Mouse (Mus musculus) kidney, postnatal 4 days (tissue): ENCODE data around the gene Pofut1.
A peak's percentile ranks its signal among the peaks of the same experiment; 100 is the strongest.
"Not testable (repeated sequence)": the region's sequence is repeated elsewhere in the genome, so short reads cannot be mapped to it uniquely, and the experiment has no call there.

Source experiments
- DNase-seq, 2 experiments: peaks; one replicate each; pipeline ENCODE4 v3.0.0; 2021; ENCODE audit warnings: mixed read lengths in 2 of 2

Gene Pofut1

GRCm38 (mm10) chr2:153239021-153239859 is 2.1 kb upstream of the Pofut1 start:
- DNase-seq, result no peak

DNA sequence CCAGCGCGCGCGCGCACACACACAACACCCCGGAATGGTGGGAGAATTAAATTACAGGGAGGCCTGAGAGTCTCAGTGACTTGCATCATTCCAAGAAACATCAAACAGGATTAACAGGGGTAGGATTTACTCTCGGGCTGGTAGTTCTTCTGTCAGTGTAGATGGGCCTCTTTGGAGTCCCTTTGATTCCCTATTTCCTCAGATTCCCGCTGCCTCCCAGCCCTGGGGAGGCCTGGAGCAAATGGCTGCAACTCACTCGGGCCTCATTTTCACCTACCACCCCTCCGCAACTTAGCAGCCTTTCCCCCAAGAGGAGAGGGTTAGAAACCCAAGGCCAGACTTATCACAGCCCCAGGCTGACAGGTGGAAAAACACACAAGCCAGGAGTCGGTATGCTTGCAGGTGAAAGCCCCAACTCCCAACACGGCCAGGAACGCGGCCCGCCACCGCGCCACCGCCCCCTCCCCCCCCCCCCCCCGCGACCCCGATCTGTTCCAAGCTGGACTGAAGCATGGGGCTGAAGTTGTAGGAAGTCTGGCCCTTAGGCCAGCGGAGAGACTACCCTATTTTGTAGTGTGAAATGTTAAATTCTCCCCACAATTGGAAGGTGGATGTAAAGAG is 1.4 kb upstream of the Pofut1 start:
- DNase-seq, result peak; percentile 17 to 43

GRCm38 (mm10) chr2:153240701-153241235 is 565 bp upstream of the Pofut1 start:
- peak in 1 of 2 experiments; percentile 28 for DNase-seq

DNA sequence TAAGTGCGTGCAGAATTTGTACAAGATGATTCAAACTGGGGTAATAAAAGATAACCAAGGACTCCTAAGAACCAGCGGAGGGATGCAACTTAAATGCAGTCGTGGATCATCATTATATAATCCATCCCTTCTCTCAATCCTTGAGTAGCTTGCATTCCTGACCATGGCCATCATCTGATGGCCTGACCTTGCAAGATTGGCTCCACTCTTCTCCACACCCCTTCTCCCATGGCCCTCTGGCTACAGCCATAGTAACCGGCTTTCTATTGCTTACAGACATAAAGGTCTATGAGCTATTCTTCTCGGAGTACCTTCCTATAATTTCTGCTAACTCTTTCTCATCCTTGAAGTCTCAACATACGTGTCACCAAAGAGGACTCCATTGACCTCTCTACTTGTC is 823 bp downstream of the Pofut1 start:
- DNase-seq, result no peak

GRCm38 (mm10) chr2:153249751-153250150 is 8.4 kb downstream of the Pofut1 start:
- no peak for DNase-seq

GRCm38 (mm10) chr2:153256604-153257003 is 15.3 kb downstream of the Pofut1 start:
- DNase-seq, result no peak

DNA sequence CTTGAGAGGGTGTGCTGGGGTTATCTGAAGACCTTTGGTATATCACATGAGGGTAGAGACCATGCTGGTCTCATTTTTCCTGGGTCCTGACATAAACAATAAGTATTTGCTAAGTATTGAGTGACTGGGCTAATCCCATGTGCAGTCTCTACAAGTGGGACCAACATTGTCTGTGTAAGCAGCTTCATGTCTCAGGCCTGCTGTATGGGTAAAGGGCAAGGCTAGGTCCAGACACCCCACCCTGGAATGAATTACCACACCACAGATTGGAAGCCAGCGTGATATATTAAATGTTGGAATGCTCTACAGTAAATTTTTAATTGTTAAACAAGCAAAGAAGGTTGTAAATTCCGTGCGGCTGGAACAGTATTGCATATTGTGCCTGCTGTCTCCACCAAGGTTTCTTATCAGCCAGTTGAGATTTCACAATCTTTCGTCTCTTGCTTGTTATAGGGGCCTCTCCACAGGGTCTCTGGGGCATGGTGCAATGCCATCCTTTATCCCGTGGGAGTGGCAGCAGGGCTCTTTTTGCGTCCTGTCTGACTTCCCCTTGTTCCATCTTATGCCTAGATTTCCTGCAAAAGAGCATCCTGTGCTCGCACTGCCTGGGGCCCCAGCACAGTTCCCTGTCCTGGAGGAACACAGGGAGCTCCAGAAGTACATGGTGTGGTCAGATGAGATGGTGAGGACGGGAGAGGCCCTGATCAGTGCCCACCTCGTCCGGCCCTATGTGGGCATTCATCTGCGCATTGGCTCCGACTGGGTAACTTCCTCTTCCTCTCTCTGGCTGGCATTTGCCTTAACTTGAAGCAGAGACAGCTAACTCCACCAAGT is 17.9 kb downstream of the Pofut1 start:
- DNase-seq, result no peak

DNA sequence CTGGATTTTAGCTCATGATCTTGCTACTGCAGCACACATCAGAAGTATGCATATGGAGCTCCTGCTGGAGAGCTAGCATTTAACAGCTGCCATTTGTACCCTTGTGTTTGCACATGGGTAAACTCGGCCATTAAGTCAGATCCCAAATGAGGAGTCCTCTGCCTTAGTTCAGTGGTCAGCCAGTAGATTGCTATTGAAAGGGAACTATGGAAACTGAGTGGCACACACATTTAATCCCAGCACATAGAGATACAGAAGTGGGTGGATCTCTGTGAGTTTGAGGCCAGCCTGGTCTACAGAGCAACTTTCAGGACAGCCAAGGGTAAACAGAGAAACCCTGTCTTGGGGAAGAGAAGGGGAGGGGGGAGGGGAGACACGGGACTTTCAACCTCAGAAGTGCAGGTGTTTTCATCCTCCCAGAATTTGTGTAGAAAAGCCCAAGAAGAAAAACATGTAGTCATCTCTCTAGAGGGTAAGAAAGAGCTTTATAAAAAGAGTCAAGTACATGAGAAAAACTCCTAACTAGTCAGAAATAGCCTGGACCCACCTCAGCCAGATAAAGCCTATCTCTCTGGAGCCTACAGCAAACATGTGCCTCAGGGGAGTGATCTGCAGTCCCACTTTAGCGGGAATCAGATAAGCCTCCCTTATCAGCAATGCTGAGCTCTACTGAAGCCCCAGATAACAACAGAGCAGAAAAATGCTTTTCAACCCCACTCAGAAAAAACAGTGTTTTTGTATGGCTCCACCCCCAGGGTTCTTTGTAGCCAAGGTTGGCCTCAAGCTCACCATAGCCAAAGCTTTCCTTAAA is 18.7 kb downstream of the Pofut1 start:
- DNase-seq, result no peak

- DNase-seq, result no peak
Observed at GRCm38 (mm10) chr2:153263053-153263452, 21.7 kb downstream of the Pofut1 start.

DNA sequence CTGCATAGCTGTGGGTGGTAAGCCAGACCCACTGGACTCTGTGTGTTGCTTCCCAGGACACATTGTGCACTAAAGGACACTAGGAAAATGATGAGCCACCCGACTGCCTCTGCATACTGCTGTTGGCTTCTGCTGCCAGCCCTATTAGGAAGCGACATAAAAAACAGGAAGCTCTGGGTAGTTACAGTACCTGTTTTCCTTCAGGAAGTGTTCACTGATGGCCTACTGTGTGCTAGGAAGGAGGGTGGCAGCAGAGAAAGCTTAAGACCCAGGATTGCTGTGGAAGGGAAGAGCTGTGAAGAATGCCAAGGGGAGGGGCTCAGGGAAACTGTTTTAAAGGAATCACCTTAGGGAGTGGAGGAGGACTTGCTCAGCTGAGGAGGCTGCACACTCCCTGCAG is 26.0 kb downstream of the Pofut1 start:
- no peak for DNase-seq

GRCm38 (mm10) chr2:153270231-153270915 is 29.0 kb downstream of the Pofut1 start:
- DNase-seq, result not testable (repeated sequence)

GRCm38 (mm10) chr2:153274200-153274918 is 33.0 kb downstream of the Pofut1 start:
- peak; percentile 29 to 45 for DNase-seq

DNA sequence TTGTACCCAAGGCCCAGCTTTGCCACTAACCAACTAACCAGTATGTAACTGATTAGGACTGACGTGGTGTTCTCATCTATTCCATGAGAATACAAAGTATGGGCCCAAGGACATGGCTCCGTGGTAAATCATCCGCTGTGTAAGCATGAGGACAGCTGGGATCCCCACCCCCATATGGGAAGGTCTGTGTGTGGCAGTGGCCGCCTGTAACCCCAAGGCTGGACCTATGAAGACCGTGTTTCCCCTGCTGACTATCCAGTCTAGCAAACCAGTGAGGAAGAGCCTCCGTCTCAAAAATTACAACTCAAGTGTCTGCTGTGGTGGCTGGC is 33.5 kb downstream of the Pofut1 start:
- DNase-seq, result no peak

GRCm38 (mm10) chr2:153275577-153275976 is 34.2 kb downstream of the Pofut1 start:
- not testable (repeated sequence) for DNase-seq

GRCm38 (mm10) chr2:153276440-153276839 is 35.1 kb downstream of the Pofut1 start:
- no peak for DNase-seq

DNA sequence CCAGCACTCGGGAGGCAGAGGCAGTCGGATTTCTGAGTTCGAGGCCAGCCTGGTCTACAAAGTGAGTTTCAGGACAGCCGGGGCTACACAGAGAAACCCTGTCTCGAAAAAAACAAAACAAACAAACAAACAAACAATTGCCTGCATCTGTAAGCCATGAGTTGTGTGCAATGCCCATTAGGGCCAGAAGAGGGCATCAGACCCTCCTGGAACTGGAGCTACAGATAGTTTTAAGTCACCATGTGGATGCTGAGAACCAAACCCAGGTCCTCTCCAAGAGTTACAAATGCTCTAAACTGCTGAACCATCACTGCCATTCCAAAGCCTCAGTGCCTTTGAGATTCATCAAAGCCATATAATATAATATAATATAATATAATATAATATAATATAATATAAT is 35.5 kb downstream of the Pofut1 start:
- DNase-seq, result not testable (repeated sequence)

DNA sequence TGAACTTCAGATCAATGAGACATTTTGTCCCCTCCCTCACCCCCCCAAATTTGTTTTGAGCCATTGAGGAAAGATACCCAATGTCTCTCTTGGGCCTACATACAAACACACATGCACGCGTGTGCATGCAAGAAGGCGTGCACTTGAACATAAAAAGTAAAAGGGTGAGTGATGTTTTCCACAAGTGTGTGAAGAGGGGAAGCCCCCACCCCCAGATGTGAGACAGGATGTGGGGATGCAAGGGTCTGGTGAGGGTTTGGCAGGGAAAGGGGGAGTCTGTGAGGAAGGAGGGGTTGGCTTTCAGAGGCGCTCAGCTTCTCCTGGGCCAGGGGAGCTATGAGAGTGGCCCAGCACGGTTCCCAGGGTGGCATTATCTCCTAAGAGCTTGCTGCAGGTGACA is 37.0 kb downstream of the Pofut1 start:
- no peak for DNase-seq

GRCm38 (mm10) chr2:153283919-153284318 is 42.6 kb downstream of the Pofut1 start:
- no peak for DNase-seq

- no peak for DNase-seq
Observed at GRCm38 (mm10) chr2:153286524-153286923, 45.2 kb downstream of the Pofut1 start.

DNA sequence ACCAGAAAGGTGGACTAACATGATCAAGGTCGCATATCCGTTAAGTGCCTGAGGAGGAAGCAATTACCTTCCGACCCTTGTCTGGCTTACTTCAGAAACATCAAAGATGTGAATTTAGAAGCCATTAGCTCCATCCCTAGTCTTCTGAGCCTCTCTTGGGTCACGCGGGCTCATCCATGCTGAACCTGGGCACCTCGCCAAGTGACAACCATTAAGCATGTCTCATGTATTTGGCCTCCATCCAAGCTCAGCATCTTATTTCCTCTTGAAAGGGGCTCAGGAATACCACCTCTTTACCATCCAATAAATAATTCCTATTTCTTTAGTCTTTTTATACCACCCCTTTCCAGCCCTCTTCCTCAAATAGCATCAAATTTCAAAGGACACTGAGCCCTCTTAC is 46.5 kb downstream of the Pofut1 start:
- DNase-seq, result peak; percentile 70 to 78
